Mouse (Mus musculus): Measurements from ENCODE around the gene Gm10959. TPM values are rescaled to one million over a fixed set of nuclear protein-coding genes. Genes with fewer than 3 reads are reported as not detected.

Gm10959 gene
- polyA plus RNA-seq, 1 experiment from 2014 or later, result not detected

GRCm38 (mm10) chr3:122887505-122888301 is 31.5 kb downstream of the Gm10959 start:
- 85% methylated on average over 4 of the region's 4 CpGs for WGBS
- no peak for ATAC-seq
- H3K27me3 ChIP-seq, result no peaks in the 10 kb centered on the region
- no peak overlapping the region for H3K4me2 ChIP-seq
- no peak overlapping the region for H3K9ac ChIP-seq
- no peaks in the 10 kb centered on the region for H3K4me1 ChIP-seq
- H3K4me3 ChIP-seq, result no peak overlapping the region
- no peak overlapping the region for H3K27ac ChIP-seq
- no peaks in the 10 kb centered on the region for H3K9me3 ChIP-seq (replicated peaks)
- H3K36me3 ChIP-seq (ENCODE audit: poor library complexity, severe bottlenecking), result no peaks in the 10 kb centered on the region

- ATAC-seq, result no peak
- no peaks in the 10 kb centered on the region for H3K27me3 ChIP-seq
- no peaks in the 10 kb centered on the region for H3K36me3 ChIP-seq (ENCODE audit: poor library complexity, severe bottlenecking)
- no peak overlapping the region for H3K27ac ChIP-seq
- no peak overlapping the region for H3K4me3 ChIP-seq
- H3K4me1 ChIP-seq, result no peaks in the 10 kb centered on the region
- no peak overlapping the region for H3K9ac ChIP-seq
- no peaks in the 10 kb centered on the region for H3K9me3 ChIP-seq (replicated peaks)
- H3K4me2 ChIP-seq, result no peak overlapping the region
- 91% methylated on average over 8 of the region's 8 CpGs for WGBS
Observed at GRCm38 (mm10) chr3:122878705-122879315, 40.4 kb downstream of the Gm10959 start.

DNA sequence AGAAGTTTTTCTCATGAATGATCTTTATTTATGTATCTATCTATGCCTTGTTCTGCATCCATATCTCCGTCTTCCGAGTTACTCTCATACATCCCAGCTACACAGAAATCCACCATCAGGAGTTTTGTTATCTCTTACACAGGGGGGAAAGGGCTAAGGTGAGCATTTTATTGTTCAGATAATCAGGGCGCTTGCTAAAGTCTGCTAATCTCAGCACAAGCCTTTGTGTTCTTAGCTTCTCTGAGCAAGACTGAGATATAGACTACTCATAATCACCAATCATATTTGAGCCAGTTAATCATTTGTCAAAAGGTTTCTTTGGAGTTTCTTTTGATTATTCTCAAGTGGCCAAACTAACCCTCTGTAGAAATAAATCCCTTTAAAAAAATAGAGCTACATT is 41.6 kb downstream of the Gm10959 start:
- WGBS, result 89% methylated on average over 3 of the region's 3 CpGs
- H3K4me2 ChIP-seq, result no peak overlapping the region
- H3K36me3 ChIP-seq (ENCODE audit: poor library complexity, severe bottlenecking), result no peaks in the 10 kb centered on the region
- H3K4me3 ChIP-seq, result no peak overlapping the region
- H3K9ac ChIP-seq, result no peak overlapping the region
- no peaks in the 10 kb centered on the region for H3K27me3 ChIP-seq
- H3K4me1 ChIP-seq, result no peaks in the 10 kb centered on the region
- no peaks in the 10 kb centered on the region for H3K9me3 ChIP-seq (replicated peaks)
- H3K27ac ChIP-seq, result no peak overlapping the region
- ATAC-seq, result no peak

- Histone ChIP-seq H3K27me3 (no peaks in the 10 kb centered on the region), H3K4me2 (no peak overlapping the region), H3K9ac (no peak overlapping the region), H3K4me1 (no peaks in the 10 kb centered on the region), H3K27ac (no peak overlapping the region), H3K36me3 (ENCODE audit: poor library complexity, severe bottlenecking) (no peaks in the 10 kb centered on the region), H3K4me3 (no peak overlapping the region), H3K9me3 (replicated peaks) (no peaks in the 10 kb centered on the region)
- no peak for ATAC-seq
- WGBS, result 90% methylated on average over 2 of the region's 2 CpGs
Observed at GRCm38 (mm10) chr3:122876870-122877269, 42.3 kb downstream of the Gm10959 start.

DNA sequence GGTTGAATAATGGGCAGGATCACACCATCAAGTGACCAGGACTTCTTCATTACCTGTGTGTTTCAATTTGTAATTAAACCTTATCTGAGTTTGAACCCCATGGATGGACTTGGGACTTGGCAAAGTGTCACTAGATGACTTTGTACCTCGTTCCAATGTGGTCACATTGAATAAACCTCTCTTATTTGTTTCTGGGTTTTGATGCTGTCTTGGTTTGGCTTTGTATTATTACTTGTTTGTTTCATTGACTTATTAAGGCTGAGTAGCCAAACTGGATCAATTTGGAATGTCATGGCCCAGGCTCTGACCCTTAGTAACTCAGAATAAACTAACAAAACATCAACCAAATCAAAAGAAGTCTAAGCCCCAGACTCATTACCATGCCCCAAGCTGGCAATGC is 47.6 kb downstream of the Gm10959 start:
- H3K4me2 ChIP-seq, result no peak overlapping the region
- no peak overlapping the region for H3K9ac ChIP-seq
- no peaks in the 10 kb centered on the region for H3K4me1 ChIP-seq
- ATAC-seq, result no peak
- WGBS, result 88% methylated on average over 1 of the region's 1 CpGs
- H3K36me3 ChIP-seq (ENCODE audit: poor library complexity, severe bottlenecking), result no peaks in the 10 kb centered on the region
- no peaks in the 10 kb centered on the region for H3K9me3 ChIP-seq (replicated peaks)
- H3K4me3 ChIP-seq, result no peak overlapping the region
- no peaks in the 10 kb centered on the region for H3K27me3 ChIP-seq
- H3K27ac ChIP-seq, result no peak overlapping the region

DNA sequence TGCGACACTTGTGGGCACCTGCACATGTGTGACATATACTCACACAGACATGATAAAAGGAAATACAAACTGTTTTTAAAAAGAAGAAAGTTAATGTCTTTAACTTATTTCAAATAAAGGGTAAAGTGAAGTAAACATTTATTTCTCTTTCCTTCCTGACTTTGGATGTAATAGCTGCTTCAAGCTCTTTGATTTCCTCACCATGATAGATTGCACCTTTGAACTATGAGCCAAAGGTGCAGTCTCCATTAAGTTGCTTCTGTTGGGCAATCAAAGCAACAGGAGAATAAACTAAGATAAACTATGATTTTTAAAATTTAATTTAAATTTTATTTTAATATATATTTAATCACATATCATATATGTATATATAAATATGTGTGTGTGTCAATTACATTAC is 50.9 kb downstream of the Gm10959 start:
- H3K36me3 ChIP-seq (ENCODE audit: poor library complexity, severe bottlenecking), result no peaks in the 10 kb centered on the region
- no peak overlapping the region for H3K4me3 ChIP-seq
- H3K4me1 ChIP-seq, result no peaks in the 10 kb centered on the region
- no peak for ATAC-seq
- no peak overlapping the region for H3K9ac ChIP-seq
- H3K27ac ChIP-seq, result no peak overlapping the region
- WGBS, result 89% methylated on average over 1 of the region's 1 CpGs
- H3K4me2 ChIP-seq, result no peak overlapping the region
- H3K27me3 ChIP-seq, result no peaks in the 10 kb centered on the region
- H3K9me3 ChIP-seq (replicated peaks), result no peaks in the 10 kb centered on the region

- no peak overlapping the region for H3K9ac ChIP-seq
Observed at GRCm38 (mm10) chr3:122865092-122865491, 54.1 kb downstream of the Gm10959 start.

More at GRCm38 (mm10) chr3:122865092-122865491, 54.1 kb downstream of the Gm10959 start:
- no peak for ATAC-seq
- H3K27me3 ChIP-seq, result no peaks in the 10 kb centered on the region
- H3K4me3 ChIP-seq, result no peak overlapping the region
- H3K27ac ChIP-seq, result no peak overlapping the region
- WGBS, result 85% methylated on average over 4 of the region's 4 CpGs
- no peaks in the 10 kb centered on the region for H3K9me3 ChIP-seq (replicated peaks)
- H3K4me1 ChIP-seq, result no peaks in the 10 kb centered on the region
- H3K36me3 ChIP-seq (ENCODE audit: poor library complexity, severe bottlenecking), result no peaks in the 10 kb centered on the region
- no peak overlapping the region for H3K4me2 ChIP-seq

Other genes starting within 250 kb of the Gm10959 start
- 3.6 and 3.7 TPM in 2 replicates for gene Pde5a, start 190.4 kb downstream of the Gm10959 start, polyA plus RNA-seq (2015; fragmentation: Nextera tagmentation; extraction: Ambion mirVana)
- gene Fabp2, start 24.3 kb downstream of the Gm10959 start, polyA plus RNA-seq (2015; fragmentation: Nextera tagmentation; extraction: Ambion mirVana), result 0.81 TPM in 1 of 2 replicates, not detected in the other
- gene 1810037I17Rik, start 4.8 kb upstream of the Gm10959 start, polyA plus RNA-seq (2015; fragmentation: Nextera tagmentation; extraction: Ambion mirVana), result 112 and 136 TPM in 2 replicates
- 5.3 and 5.4 TPM in 2 replicates for gene Usp53, start 65.2 kb upstream of the Gm10959 start, polyA plus RNA-seq (2015; fragmentation: Nextera tagmentation; extraction: Ambion mirVana)
- gene Myoz2, start 115.7 kb upstream of the Gm10959 start, polyA plus RNA-seq (2015; fragmentation: Nextera tagmentation; extraction: Ambion mirVana), result not detected in 2 replicates

All from forebrain, embryonic 13.5 days (tissue).